Mouse (Mus musculus) forebrain, embryonic 14.5 days (tissue): Measurements from ENCODE around the gene E2f4. TPM values are rescaled to one million over a fixed set of nuclear protein-coding genes. Genes with fewer than 3 reads are reported as not detected.
A peak's percentile ranks its signal among the peaks of the same experiment; 100 is the strongest.

ENCODE experiments used
- ATAC-seq: fragments of 200-750 bp; cut with Nextera tagmentation; 2 replicates; pipeline ENCODE4 v1.8.0; 2017; ENCODE audit warnings: mild to moderate bottlenecking, moderate library complexity
- DNase-seq: peaks from one replicate; pipeline ENCODE4 v3.0.0-alpha.2; 2015; ENCODE audit warnings: low spot score
- H3K27ac ChIP-seq: fragments of 300-500 bp; sonication (generic); 2 replicates; pipeline ENCODE4 v1.5.1; 2014; ENCODE audit warnings: low read depth, mild to moderate bottlenecking, control low read depth, low read length, moderate library complexity
- H3K27me3 ChIP-seq: fragments of 300-500 bp; sonication (generic); replicated peaks from 2 replicates; pipeline ENCODE4 v1.6.1; 2014; ENCODE audit warnings: low read length, control low read depth, mixed read lengths; ENCODE audit not compliant: control insufficient read depth, insufficient read depth
- H3K36me3 ChIP-seq: fragments of 300-500 bp; sonication (generic); 2 replicates; pipeline ENCODE4 v1.6.1; 2014; ENCODE audit warnings: low read length, control low read depth; ENCODE audit not compliant: control insufficient read depth, insufficient read depth
- H3K4me1 ChIP-seq: fragments of 300-500 bp; sonication (generic); 2 replicates; pipeline ENCODE4 v1.6.1; 2014; ENCODE audit warnings: antibody characterized with exemption, low read length, control low read depth; ENCODE audit not compliant: control insufficient read depth, insufficient read depth
- H3K4me2 ChIP-seq: fragments of 300-500 bp; sonication (generic); 2 replicates; pipeline ENCODE4 v1.6.1; 2014; ENCODE audit warnings: mild to moderate bottlenecking, control low read depth, low read length
- H3K4me3 ChIP-seq: fragments of 300-500 bp; sonication (generic); 2 replicates; pipeline ENCODE4 v1.5.1; 2014; ENCODE audit warnings: low read depth, low read length, control low read depth
- H3K9ac ChIP-seq: fragments of 300-500 bp; sonication (generic); 2 replicates; pipeline ENCODE4 v1.6.1; 2014; ENCODE audit warnings: mild to moderate bottlenecking, low read length, control low read depth, moderate library complexity
- H3K9me3 ChIP-seq: fragments of 300-500 bp; sonication (generic); replicated peaks from 2 replicates; pipeline ENCODE4 v1.6.1; 2016; ENCODE audit warnings: low read length, control low read depth, mixed read lengths; ENCODE audit not compliant: control insufficient read depth
- WGBS: fragments of 180-500 bp; shearing (Covaris S2); extraction: QIAGEN DNeasy Blood & Tissue Kit; methylation state at CpG from one replicate; pipeline ENCODE4 v1.1.7; 2014; 5-methylcytosine and 5-hydroxymethylcytosine counted together
- polyA plus RNA-seq: library from polyadenylated mRNA; unstranded; fragments of >200 nt; fragmentation: Nextera tagmentation; extraction: Ambion mirVana; gene quantifications from 2 replicates; pipeline ENCODE4 v1.2.1, GENCODE M21; 2014

The E2f4 gene
- polyA plus RNA-seq, 1 experiment from 2014 or later, result 50.8 TPM

DNA sequence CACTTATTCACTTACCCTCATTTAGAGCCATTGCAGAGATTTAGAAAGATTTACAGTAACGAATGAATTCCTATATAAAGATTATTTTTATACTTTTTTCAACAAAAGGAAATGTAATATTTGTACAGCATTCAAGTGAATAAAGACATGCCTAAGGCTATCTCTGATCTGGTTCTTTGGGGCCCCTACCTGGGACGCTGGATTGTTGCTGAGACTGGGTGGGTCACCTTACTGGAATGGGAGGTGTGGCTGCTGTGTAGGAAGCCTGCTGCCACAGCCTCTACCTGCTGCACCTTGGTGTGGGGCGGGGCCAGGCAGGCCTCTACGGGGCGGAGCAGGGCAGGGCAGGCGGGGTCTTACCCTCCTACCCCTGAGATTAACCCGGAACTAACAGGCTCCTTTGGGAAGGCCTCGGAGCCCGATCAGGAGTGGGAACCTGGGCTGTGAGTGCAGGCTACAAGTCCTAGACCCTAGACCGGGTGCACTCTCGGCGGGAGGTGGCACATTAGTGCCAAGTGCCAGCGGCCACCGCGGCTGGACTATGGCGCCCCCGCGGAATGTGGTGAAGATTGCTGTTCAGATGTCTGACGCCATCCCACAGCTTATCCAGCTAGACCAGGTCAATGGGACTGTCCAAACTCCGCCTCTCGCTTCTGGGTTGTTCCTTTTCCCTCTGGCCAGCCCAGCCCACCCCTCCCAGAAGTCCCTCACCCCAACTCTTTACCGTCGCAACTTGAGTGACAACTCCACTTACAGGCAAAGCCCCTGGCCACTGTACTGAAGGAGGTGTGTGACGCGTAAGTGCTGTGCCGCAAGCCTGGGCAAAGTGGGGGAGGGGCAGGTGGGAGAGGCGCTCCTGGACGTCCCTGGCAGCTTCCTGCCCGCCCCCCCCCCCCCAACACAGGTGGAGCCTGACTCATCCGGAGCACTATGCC lies 8.0 kb downstream of the E2f4 start, which contains the start of gene Elmo3:
Gene Elmo3 (plus strand): TSS at position 391 of the 935 bp plus-strand sequence.
- peak; percentile 21 for DNase-seq
- 11% methylated on average over 24 of the region's 30 CpGs for WGBS

DNA sequence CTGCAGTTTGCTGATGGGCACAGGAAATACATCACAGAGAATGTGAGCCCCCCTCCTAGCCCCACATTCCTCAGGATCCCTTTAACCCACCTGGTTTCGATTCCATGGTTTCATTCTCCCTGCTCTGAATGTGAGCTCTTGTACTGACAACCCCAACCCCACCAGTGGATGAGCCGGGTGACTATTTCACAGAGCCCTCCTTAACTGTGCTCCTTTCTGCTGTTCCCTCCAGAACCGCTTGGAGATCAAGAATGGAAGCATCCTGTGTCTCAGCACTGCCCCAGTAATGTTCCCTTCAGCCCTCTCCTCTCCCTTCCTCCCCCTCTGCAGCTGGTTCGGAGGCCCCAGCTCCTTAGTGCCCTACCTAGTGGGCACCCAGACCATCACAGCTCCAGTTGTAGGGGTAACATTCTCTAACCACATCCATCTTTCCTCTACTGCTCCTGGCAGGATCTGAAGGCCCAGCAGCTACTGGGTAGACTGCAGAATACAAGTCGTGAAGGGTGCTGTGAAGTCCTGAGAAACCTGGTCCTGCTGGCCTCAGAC lies 8.8 kb downstream of the E2f4 start:
- H3K4me2 ChIP-seq, result peak overlapping the region; percentile 36
- H3K4me3 ChIP-seq, result no peak overlapping the region
- WGBS, result 74% methylated on average over 5 of the region's 5 CpGs
- H3K27me3 ChIP-seq, result no peaks in the 10 kb centered on the region
- no peaks in the 10 kb centered on the region for H3K9me3 ChIP-seq
- DNase-seq (no peak), ATAC-seq (0 out of 2 replicates have a peak, but pooled peaks have one; percentile 6)
- 0 out of 2 replicates have a peak, but pooled peaks cover 3% of the 10 kb centered on the region for H3K4me1 ChIP-seq
- peaks cover 69% of the 10 kb centered on the region for H3K36me3 ChIP-seq
- no peak overlapping the region for H3K27ac ChIP-seq
- H3K9ac ChIP-seq, result no peak overlapping the region; the same call in 1 of the 2 replicates

More for the DNA sequence above, 8.0 kb downstream of the E2f4 start, which contains the start of gene Elmo3:
- Histone ChIP-seq H3K4me2 (peak within 1 kb of the TSS; percentile 36), H3K4me1 (0 out of 2 replicates have a peak, but pooled peaks cover 3% of the 10 kb centered on the region), H3K4me3 (no peak within 1 kb of the TSS), H3K27ac (peak within 1 kb of the TSS; percentile 5; the same call in 1 of the 2 replicates), H3K9ac (peak within 1 kb of the TSS; percentile 46), H3K36me3 (peaks cover 76% of the 10 kb centered on the region), H3K9me3 (no peaks in the 10 kb centered on the region), H3K27me3 (no peaks in the 10 kb centered on the region)
- peak; percentile 33 for ATAC-seq

DNA sequence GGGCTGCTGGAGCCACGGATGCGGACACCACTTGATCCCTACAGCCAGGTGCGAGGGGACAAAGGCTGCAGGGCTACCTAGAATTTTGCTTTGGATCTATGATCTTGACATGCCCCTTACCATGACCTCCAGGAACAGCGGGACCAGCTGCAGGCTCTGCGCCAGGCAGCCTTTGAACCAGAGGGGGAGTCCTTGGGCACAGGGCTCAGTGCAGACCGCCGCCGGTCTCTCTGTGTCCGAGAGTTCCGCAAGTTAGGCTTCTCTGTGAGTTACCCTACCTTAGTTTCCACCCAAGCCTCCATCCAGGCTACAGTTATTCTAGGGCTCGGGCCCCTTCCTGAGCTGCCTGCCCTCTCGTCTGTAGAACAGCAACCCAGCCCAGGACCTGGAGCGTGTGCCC lies 10.2 kb downstream of the E2f4 start:
- H3K27ac ChIP-seq, result no peak overlapping the region
- peaks cover 66% of the 10 kb centered on the region for H3K36me3 ChIP-seq
- WGBS, result 95% methylated on average over 13 of the region's 13 CpGs
- no peaks in the 10 kb centered on the region for H3K9me3 ChIP-seq
- no peaks in the 10 kb centered on the region for H3K27me3 ChIP-seq
- H3K9ac ChIP-seq, result no peak overlapping the region
- DNase-seq (no peak), ATAC-seq (no peak)
- 0 out of 2 replicates have a peak, but pooled peaks cover 3% of the 10 kb centered on the region for H3K4me1 ChIP-seq
- no peak overlapping the region for H3K4me3 ChIP-seq
- H3K4me2 ChIP-seq, result no peak overlapping the region

DNA sequence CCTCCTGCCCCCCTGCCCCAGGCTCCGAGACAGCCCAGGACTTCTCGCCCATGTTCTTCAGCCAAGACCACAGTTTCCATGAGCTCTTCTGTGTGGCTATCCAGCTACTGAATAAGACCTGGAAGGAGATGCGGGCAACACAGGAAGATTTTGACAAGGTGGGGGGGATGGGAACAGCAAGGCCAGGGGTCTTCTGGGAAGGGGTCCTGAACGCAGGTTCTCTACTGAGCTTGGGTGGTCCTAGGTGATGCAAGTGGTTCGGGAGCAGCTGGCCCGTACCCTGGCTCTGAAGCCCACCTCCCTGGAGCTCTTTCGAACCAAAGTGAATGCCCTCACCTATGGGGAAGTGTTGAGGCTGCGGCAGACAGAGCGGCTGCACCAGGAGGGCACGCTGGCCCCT lies 11.0 kb downstream of the E2f4 start:
- DNase-seq (no peak), ATAC-seq (no peak)
- H3K27me3 ChIP-seq, result no peaks in the 10 kb centered on the region

DNA sequence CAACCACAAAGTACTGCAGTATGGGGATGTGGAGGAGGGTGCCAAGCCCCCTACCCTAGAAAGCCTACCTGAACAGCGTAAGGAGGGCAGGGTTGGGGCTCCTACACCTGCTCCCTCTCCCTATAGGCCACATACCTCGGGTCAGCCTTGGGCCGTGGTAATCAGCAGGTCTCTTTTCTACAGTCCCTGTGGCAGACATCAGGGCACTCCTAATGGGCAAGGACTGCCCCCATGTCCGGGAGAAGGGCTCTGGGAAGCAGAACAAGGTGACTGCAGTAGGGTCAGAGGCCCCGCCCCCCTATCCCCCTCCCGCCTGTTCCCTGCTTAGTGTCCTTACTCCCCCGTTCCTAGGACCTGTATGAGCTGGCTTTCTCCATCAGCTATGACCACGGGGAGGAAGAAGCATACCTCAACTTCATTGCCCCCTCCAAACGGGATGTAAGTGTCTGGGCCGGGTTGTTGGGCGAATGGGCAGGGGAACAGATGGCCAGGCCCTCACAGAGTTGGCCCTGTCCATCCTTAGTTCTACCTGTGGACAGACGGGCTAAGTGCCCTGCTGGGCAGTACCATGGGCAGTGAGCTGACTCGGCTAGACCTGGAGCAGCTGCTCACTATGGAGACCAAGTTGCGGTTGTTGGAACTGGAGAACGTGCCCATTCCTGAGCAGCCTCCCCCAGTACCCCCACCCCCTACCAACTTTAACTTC lies 11.8 kb downstream of the E2f4 start:
- WGBS, result 81% methylated on average over 15 of the region's 15 CpGs
- no peaks in the 10 kb centered on the region for H3K9me3 ChIP-seq
- H3K4me2 ChIP-seq, result no peak overlapping the region
- no peak for ATAC-seq
- no peak overlapping the region for H3K27ac ChIP-seq
- no peaks in the 10 kb centered on the region for H3K27me3 ChIP-seq
- H3K9ac ChIP-seq, result no peak overlapping the region
- no peak overlapping the region for H3K4me3 ChIP-seq
- peaks cover 68% of the 10 kb centered on the region for H3K36me3 ChIP-seq
- H3K4me1 ChIP-seq, result 0 out of 2 replicates have a peak, but pooled peaks cover 3% of the 10 kb centered on the region
- no peak for DNase-seq

More for the DNA sequence above, 11.0 kb downstream of the E2f4 start:
- no peak overlapping the region for H3K27ac ChIP-seq
- 96% methylated on average over 10 of the region's 10 CpGs for WGBS
- no peak overlapping the region for H3K4me2 ChIP-seq
- peaks cover 66% of the 10 kb centered on the region for H3K36me3 ChIP-seq
- H3K9me3 ChIP-seq, result no peaks in the 10 kb centered on the region
- H3K9ac ChIP-seq, result no peak overlapping the region
- H3K4me3 ChIP-seq, result no peak overlapping the region
- H3K4me1 ChIP-seq, result 0 out of 2 replicates have a peak, but pooled peaks cover 3% of the 10 kb centered on the region

DNA sequence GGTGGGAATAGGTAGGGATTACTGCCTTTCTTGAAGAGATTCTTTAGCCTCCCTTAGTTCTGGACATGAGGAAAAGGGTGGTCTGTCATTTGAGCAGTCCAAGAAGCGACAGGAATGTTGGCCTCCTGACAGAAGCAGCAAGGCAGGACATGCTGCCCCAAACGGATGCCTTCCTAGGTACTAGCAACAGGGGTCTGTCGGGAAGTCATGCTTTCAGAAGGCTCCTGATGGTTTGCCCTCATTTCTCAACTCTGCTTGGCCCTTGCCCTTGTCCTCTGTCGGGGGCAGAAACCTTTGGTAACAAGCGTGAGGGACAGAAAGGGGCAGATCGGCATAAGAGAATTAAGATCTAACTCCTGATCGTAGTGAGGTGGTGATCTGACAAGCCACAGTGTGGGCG lies 12.7 kb downstream of the E2f4 start:
- DNase-seq (no peak), ATAC-seq (no peak)
- WGBS, result 86% methylated on average over 8 of the region's 8 CpGs
- Histone ChIP-seq H3K4me3 (no peak overlapping the region), H3K9ac (no peak overlapping the region), H3K27me3 (no peaks in the 10 kb centered on the region), H3K9me3 (no peaks in the 10 kb centered on the region), H3K36me3 (peaks cover 69% of the 10 kb centered on the region), H3K27ac (no peak overlapping the region), H3K4me1 (0 out of 2 replicates have a peak, but pooled peaks cover 3% of the 10 kb centered on the region), H3K4me2 (no peak overlapping the region)

DNA sequence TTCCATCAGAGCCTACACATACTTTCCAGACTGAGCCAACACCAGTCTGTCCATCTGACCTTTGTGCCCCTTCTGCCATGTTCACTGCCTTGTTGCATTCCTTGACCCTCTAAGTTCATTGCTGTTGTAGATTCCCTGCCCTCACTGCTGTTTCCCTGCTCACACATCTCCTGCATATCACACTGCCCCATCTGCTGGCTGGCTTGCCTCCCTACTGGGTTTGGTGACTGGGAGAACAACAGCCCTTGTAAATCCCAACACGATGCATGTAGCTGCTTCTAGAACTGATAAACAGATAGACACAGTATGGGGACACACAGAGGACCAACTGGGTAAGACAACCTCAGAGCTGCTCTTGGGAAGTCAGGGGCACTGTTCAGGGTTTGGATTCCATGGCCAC lies 14.3 kb downstream of the E2f4 start:
- Histone ChIP-seq H3K4me1 (no peaks in the 10 kb centered on the region), H3K36me3 (peaks cover 79% of the 10 kb centered on the region), H3K27me3 (no peaks in the 10 kb centered on the region), H3K27ac (no peak overlapping the region), H3K9ac (no peak overlapping the region), H3K4me2 (no peak overlapping the region), H3K9me3 (no peaks in the 10 kb centered on the region), H3K4me3 (no peak overlapping the region)
- WGBS, result 83% methylated on average over 1 of the region's 1 CpGs
- ATAC-seq, result no peak
- no peak for DNase-seq

DNA sequence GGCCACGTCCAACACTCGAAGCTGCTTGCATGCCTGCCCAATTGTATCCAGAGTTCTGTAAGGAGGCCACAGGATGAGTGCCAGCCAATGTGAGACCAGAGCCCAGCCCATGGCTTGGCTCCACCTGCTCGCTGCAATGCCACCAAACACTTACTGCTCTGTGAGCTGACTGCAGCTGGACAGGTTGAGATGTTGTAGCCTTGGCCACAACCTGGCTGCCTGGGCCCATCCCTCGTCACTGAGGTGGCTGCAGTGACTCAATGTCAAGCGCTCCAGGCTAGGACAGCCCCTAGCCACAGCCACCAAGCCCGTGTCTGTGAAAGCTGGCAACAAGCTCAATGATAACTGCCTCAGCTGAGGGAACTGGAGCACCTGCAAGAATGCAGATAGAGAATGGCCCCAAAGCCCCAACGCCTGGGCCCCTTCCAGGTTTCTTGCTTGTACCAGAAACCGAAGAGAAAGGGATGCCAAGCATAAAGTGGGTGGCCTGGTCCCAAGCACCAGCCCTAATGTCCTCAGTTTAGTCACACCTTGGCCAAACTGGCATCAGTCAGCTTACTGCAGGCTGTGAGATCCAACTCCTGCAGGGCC lies 15.5 kb downstream of the E2f4 start:
- Histone ChIP-seq H3K4me2 (no peak overlapping the region), H3K27ac (no peak overlapping the region), H3K4me1 (no peaks in the 10 kb centered on the region), H3K27me3 (no peaks in the 10 kb centered on the region), H3K36me3 (peaks cover 74% of the 10 kb centered on the region), H3K4me3 (no peak overlapping the region), H3K9me3 (no peaks in the 10 kb centered on the region), H3K9ac (no peak overlapping the region)
- DNase-seq, result no peak
- 93% methylated on average over 8 of the region's 8 CpGs for WGBS
- ATAC-seq, result no peak
